Mouse (Mus musculus) liver, adult (tissue): ENCODE measurements around the gene Dusp27.

Source experiments
- GATA4 ChIP-seq: IDR thresholded peaks from 2 replicates; pipeline ENCODE4 v1.6.1; 2014; ENCODE audit warnings: mild to moderate bottlenecking, low read length; ENCODE audit not compliant: insufficient replicate concordance

Dusp27 gene

GRCm38 (mm10) chr1:166088446-166089170 lies 39.1 kb downstream of the Dusp27 start:
- no peak for TF ChIP-seq GATA4

- TF ChIP-seq GATA4, result no peak
These were observed 50.5 kb downstream of the Dusp27 start for GRCm38 (mm10) chr1:166077052-166077735.

GRCm38 (mm10) chr1:166067856-166068440 lies 59.8 kb downstream of the Dusp27 start:
- no peak for TF ChIP-seq GATA4

- TF ChIP-seq GATA4, result no peak
These were observed 63.9 kb downstream of the Dusp27 start for GRCm38 (mm10) chr1:166063870-166064269.

GRCm38 (mm10) chr1:166061532-166061931 lies 66.2 kb downstream of the Dusp27 start:
- TF ChIP-seq GATA4, result no peak

GRCm38 (mm10) chr1:166060406-166060805 lies 67.3 kb downstream of the Dusp27 start:
- no peak for TF ChIP-seq GATA4

GRCm38 (mm10) chr1:166056098-166056756 lies 71.5 kb downstream of the Dusp27 start:
- TF ChIP-seq GATA4, result no peak

- no peak for TF ChIP-seq GATA4
These were observed 74.3 kb downstream of the Dusp27 start for GRCm38 (mm10) chr1:166053285-166053955.

GRCm38 (mm10) chr1:166049046-166049827 lies 78.5 kb downstream of the Dusp27 start:
- TF ChIP-seq GATA4, result no peak

- TF ChIP-seq GATA4, result no peak
These were observed 79.4 kb downstream of the Dusp27 start for GRCm38 (mm10) chr1:166048230-166048911.
